ENCODE assay signal across 12 mouse cellular contexts in the genomic region with DNA sequence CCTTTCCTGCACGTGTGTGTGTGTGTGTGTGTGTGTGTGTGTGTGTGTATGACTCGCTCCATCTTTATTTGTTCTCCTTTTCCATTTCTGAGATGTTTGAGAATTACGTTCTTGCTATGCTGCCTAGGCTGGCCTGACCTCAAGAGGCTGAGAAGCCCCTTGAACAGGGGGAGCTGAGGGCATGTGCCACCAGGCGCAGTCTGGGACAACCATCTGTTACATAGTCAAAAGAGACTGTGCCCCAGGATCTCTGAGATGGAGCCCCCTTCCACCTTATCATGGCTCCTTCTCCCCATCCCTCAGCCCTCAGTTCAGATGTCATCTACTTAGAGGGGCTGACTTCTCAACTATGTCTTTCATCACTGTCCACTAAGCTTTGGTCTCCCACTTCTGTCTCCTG. TPM values are rescaled to one million over a fixed set of nuclear protein-coding genes. Genes with fewer than 3 reads are reported as not detected.
DNase-seq lines count a peak whose midpoint lies in the region; ATAC-seq lines count a peak whose summit lies in the region.
"Had no signal": no experiment of that assay in that cellular context is flagged by ENCODE, and none has a peak within 500 bp of the region (broad histone marks: within the 10 kb centered on the region; RNA-seq: fewer than 3 reads in every experiment).

No protein-coding gene starts in this region.

- peak; percentile 5 for DNase-seq in kidney, postnatal 10 days
- DNase-seq in kidney, adult 11 months = no peak
- DNase-seq in thymus, postnatal 4 days = peak; percentile 9
- DNase-seq in thymus, postnatal 0 days (ENCODE audit: low spot score) = no peak
- DNase-seq in frontal cortex, postnatal 14 days (ENCODE audit: low spot score in 2 of 2) = no peak
- DNase-seq in ovary, postnatal 10 days (ENCODE audit: low spot score) = no peak
- DNase-seq: adrenal gland, adult 2 months; gastrocnemius, postnatal 36 days; kidney, postnatal 14 days had no signal

- H3K27me3 ChIP-seq in erythroblast, embryonic 14.5 days (ENCODE audit: control insufficient read depth) = peaks cover 3% of the 10 kb centered on the region
- H3K27me3 ChIP-seq: hindbrain, embryonic 13.5 days had no signal

- H3K36me3 ChIP-seq in erythroblast, embryonic 14.5 days (ENCODE audit: control insufficient read depth) = peaks cover 55% of the 10 kb centered on the region

- ATAC-seq in erythroblast, adult 5-6 weeks (replicated peaks; ENCODE audit: low FRiP score, poor library complexity, severe bottlenecking) = no peak

- H3K4me1 ChIP-seq in erythroblast, embryonic 14.5 days (ENCODE audit: control insufficient read depth) = peaks cover 56% of the 10 kb centered on the region

- H3K9me3 ChIP-seq in erythroblast, embryonic 14.5 days (ENCODE audit: control insufficient read depth, low read length) = no peaks in the 10 kb centered on the region
- H3K9me3 ChIP-seq: hindbrain, embryonic 13.5 days had no signal

- H3K4me3 ChIP-seq in erythroblast, embryonic 14.5 days (replicated peaks) = peak overlapping the region; percentile 9

RNA-seq across cellular contexts. Expression of a gene that starts 1.5 kb away (rescaled TPM):
- 6.9 and 10.5 TPM in 2 replicates for polyA plus RNA-seq in erythroblast, embryonic 14.5 days (2012)
- total RNA-seq in erythroblast, adult 5-6 weeks (2015; ENCODE audit: low replicate concordance) = 10.4 and 14.4 TPM in 2 replicates
- 21.7 and 21.9 TPM in 2 replicates for total RNA-seq in erythroblast, adult 5-6 weeks (2017; ENCODE audit: low replicate concordance)
- 88.1 and 109 TPM in 2 replicates for polyA plus RNA-seq in thymus, postnatal 0 days (2015; fragmentation: Nextera tagmentation; extraction: Ambion mirVana)

RNA-seq across cellular contexts. Expression of a gene that starts 1.8 kb away (rescaled TPM):
- polyA plus RNA-seq in erythroblast, embryonic 14.5 days (2012) = 0.12 and 0.13 TPM in 2 replicates
- 0.84 TPM in 1 of 2 replicates, not detected in the other for total RNA-seq in erythroblast, adult 5-6 weeks (2015; ENCODE audit: low replicate concordance)
- 0.09 TPM in 1 of 2 replicates, not detected in the other for total RNA-seq in erythroblast, adult 5-6 weeks (2017; ENCODE audit: low replicate concordance)
- polyA plus RNA-seq in thymus, postnatal 0 days (2015; fragmentation: Nextera tagmentation; extraction: Ambion mirVana) = 23.6 and 28.0 TPM in 2 replicates

RNA-seq across cellular contexts. Expression of a gene that starts 2.0 kb away (rescaled TPM):
- polyA plus RNA-seq in erythroblast, embryonic 14.5 days (2012) = 9.7 and 12.0 TPM in 2 replicates
- 1.3 and 1.9 TPM in 2 replicates for total RNA-seq in erythroblast, adult 5-6 weeks (2015; ENCODE audit: low replicate concordance)
- 2.1 and 2.5 TPM in 2 replicates for total RNA-seq in erythroblast, adult 5-6 weeks (2017; ENCODE audit: low replicate concordance)
- 3.4 and 3.7 TPM in 2 replicates for polyA plus RNA-seq in thymus, postnatal 0 days (2015; fragmentation: Nextera tagmentation; extraction: Ambion mirVana)

RNA-seq across cellular contexts. Expression of a gene that starts 34.4 kb away (rescaled TPM):
- polyA plus RNA-seq in erythroblast, embryonic 14.5 days (2012) = 33.5 and 36.8 TPM in 2 replicates
- total RNA-seq in erythroblast, adult 5-6 weeks (2015; ENCODE audit: low replicate concordance) = 6.5 and 7.1 TPM in 2 replicates
- 19.7 and 43.3 TPM in 2 replicates for total RNA-seq in erythroblast, adult 5-6 weeks (2017; ENCODE audit: low replicate concordance)
- polyA plus RNA-seq in thymus, postnatal 0 days (2015; fragmentation: Nextera tagmentation; extraction: Ambion mirVana) = 47.3 and 49.2 TPM in 2 replicates

RNA-seq across cellular contexts. Expression of a gene that starts 34.5 kb away (rescaled TPM):
- 7.7 and 10.0 TPM in 2 replicates for polyA plus RNA-seq in erythroblast, embryonic 14.5 days (2012)
- 15.8 and 21.3 TPM in 2 replicates for total RNA-seq in erythroblast, adult 5-6 weeks (2015; ENCODE audit: low replicate concordance)
- total RNA-seq in erythroblast, adult 5-6 weeks (2017; ENCODE audit: low replicate concordance) = 33.6 and 77.5 TPM in 2 replicates
- 56.5 and 60.3 TPM in 2 replicates for polyA plus RNA-seq in thymus, postnatal 0 days (2015; fragmentation: Nextera tagmentation; extraction: Ambion mirVana)

Comparison
In these comparisons a context has a peak if more than half of its experiments do, and no peak if none do; other contexts are left out.
1. DNase-seq: peak in kidney, postnatal 10 days (single experiment) and thymus, postnatal 4 days (single experiment); none in kidney, adult 11 months (single experiment), thymus, postnatal 0 days (single experiment), frontal cortex, postnatal 14 days (0 of 2) and ovary, postnatal 10 days (single experiment).
2. RNA of a gene that starts 1.8 kb away (polyA plus RNA-seq): 23.6 to 28.0 TPM in thymus, postnatal 0 days; 0.12 to 0.13 TPM in erythroblast, embryonic 14.5 days; every median in the first group is over 10 times any median in the second.